Mouse (Mus musculus): ENCODE data around the gene Copz2. TPM values are rescaled to one million over a fixed set of nuclear protein-coding genes. Genes with fewer than 3 reads are reported as not detected.

Copz2 gene
- total and polyA plus RNA-seq, 2 experiments from 2014 or later: 7.1 to 14.8 TPM

GRCm38 (mm10) chr11:96875745-96876144 lies 26.1 kb downstream of the Copz2 start:
- ATAC-seq: peak; percentile 86
- no peaks in the 10 kb centered on the region for H3K27me3 ChIP-seq (ENCODE audit: insufficient read depth, low read length)
- no peak for TF ChIP-seq CTCF (IDR thresholded peaks at IDR 0.05; ENCODE audit: low read depth)
- H3K4me2 ChIP-seq (ENCODE audit: low read depth): peak overlapping the region; percentile 71
- H3K4me1 ChIP-seq (ENCODE audit: insufficient read depth): peaks cover 38% of the 10 kb centered on the region
- peak overlapping the region; percentile 46 for H3K9ac ChIP-seq
- peak overlapping the region; percentile 94 for H3K27ac ChIP-seq (ENCODE audit: low read depth, low read length)
- 1% methylated on average over 34 of the region's 35 CpGs for WGBS
- no peaks in the 10 kb centered on the region for H3K9me3 ChIP-seq (ENCODE audit: low read length)
- peak overlapping the region; percentile 35 for H3K4me3 ChIP-seq (ENCODE audit: low read depth, low read length)
- H3K36me3 ChIP-seq (ENCODE audit: insufficient read depth): no peaks in the 10 kb centered on the region
- DNase-seq: peak; percentile 93

GRCm38 (mm10) chr11:96876300-96877040 lies 26.8 kb downstream of the Copz2 start:
- 7% methylated on average over 13 of the region's 13 CpGs for WGBS

GRCm38 (mm10) chr11:96877071-96877470 lies 27.4 kb downstream of the Copz2 start:
- H3K4me1 ChIP-seq (ENCODE audit: insufficient read depth): peaks cover 38% of the 10 kb centered on the region
- no peak for TF ChIP-seq CTCF (IDR thresholded peaks at IDR 0.05; ENCODE audit: low read depth)
- H3K4me2 ChIP-seq (ENCODE audit: low read depth): no peak overlapping the region
- no peaks in the 10 kb centered on the region for H3K9me3 ChIP-seq (ENCODE audit: low read length)
- peak overlapping the region; percentile 39; the same call in 1 of the 2 replicates for H3K9ac ChIP-seq
- no peaks in the 10 kb centered on the region for H3K27me3 ChIP-seq (ENCODE audit: insufficient read depth, low read length)
- peak; percentile 39 for DNase-seq
- H3K4me3 ChIP-seq (ENCODE audit: low read depth, low read length): no peak overlapping the region
- no peaks in the 10 kb centered on the region for H3K36me3 ChIP-seq (ENCODE audit: insufficient read depth)
- WGBS: 38% methylated on average over 4 of the region's 4 CpGs
- H3K27ac ChIP-seq (ENCODE audit: low read depth, low read length): peak overlapping the region; percentile 94
- ATAC-seq: no peak

More at GRCm38 (mm10) chr11:96876300-96877040, 26.8 kb downstream of the Copz2 start:
- DNase-seq: peak; percentile 65
- peak; percentile 76 for ATAC-seq
- Histone ChIP-seq H3K9ac (peak overlapping the region; percentile 39), H3K27ac (ENCODE audit: low read depth, low read length) (peak overlapping the region; percentile 94), H3K9me3 (ENCODE audit: low read length) (no peaks in the 10 kb centered on the region), H3K36me3 (ENCODE audit: insufficient read depth) (no peaks in the 10 kb centered on the region), H3K4me3 (ENCODE audit: low read depth, low read length) (peak overlapping the region; percentile 35), H3K27me3 (ENCODE audit: insufficient read depth, low read length) (no peaks in the 10 kb centered on the region), H3K4me1 (ENCODE audit: insufficient read depth) (peaks cover 38% of the 10 kb centered on the region), H3K4me2 (ENCODE audit: low read depth) (peak overlapping the region; percentile 71)
- no peak for TF ChIP-seq CTCF (IDR thresholded peaks at IDR 0.05; ENCODE audit: low read depth)

GRCm38 (mm10) chr11:96878715-96879114 lies 29.0 kb downstream of the Copz2 start:
- Histone ChIP-seq H3K27ac (ENCODE audit: low read depth, low read length) (no peak overlapping the region), H3K27me3 (ENCODE audit: insufficient read depth, low read length) (no peaks in the 10 kb centered on the region), H3K36me3 (ENCODE audit: insufficient read depth) (no peaks in the 10 kb centered on the region), H3K9ac (no peak overlapping the region), H3K4me1 (ENCODE audit: insufficient read depth) (peaks cover 22% of the 10 kb centered on the region), H3K9me3 (ENCODE audit: low read length) (no peaks in the 10 kb centered on the region), H3K4me3 (ENCODE audit: low read depth, low read length) (no peak overlapping the region), H3K4me2 (ENCODE audit: low read depth) (no peak overlapping the region)
- no peak for TF ChIP-seq CTCF (IDR thresholded peaks at IDR 0.05; ENCODE audit: low read depth)
- 31% methylated on average over 3 of the region's 3 CpGs for WGBS
- no peak for DNase-seq
- ATAC-seq: no peak

GRCm38 (mm10) chr11:96879359-96879758 lies 29.7 kb downstream of the Copz2 start:
- 9% methylated on average over 7 of the region's 7 CpGs for WGBS
- DNase-seq: no peak
- Histone ChIP-seq H3K9me3 (ENCODE audit: low read length) (no peaks in the 10 kb centered on the region), H3K4me2 (ENCODE audit: low read depth) (no peak overlapping the region), H3K9ac (no peak overlapping the region), H3K36me3 (ENCODE audit: insufficient read depth) (no peaks in the 10 kb centered on the region), H3K27me3 (ENCODE audit: insufficient read depth, low read length) (no peaks in the 10 kb centered on the region), H3K4me3 (ENCODE audit: low read depth, low read length) (no peak overlapping the region), H3K4me1 (ENCODE audit: insufficient read depth) (peaks cover 20% of the 10 kb centered on the region), H3K27ac (ENCODE audit: low read depth, low read length) (no peak overlapping the region)
- ATAC-seq: no peak
- no peak for TF ChIP-seq CTCF (IDR thresholded peaks at IDR 0.05; ENCODE audit: low read depth)

GRCm38 (mm10) chr11:96880296-96880695 lies 30.6 kb downstream of the Copz2 start:
- Histone ChIP-seq H3K4me2 (ENCODE audit: low read depth) (no peak overlapping the region), H3K36me3 (ENCODE audit: insufficient read depth) (no peaks in the 10 kb centered on the region), H3K27me3 (ENCODE audit: insufficient read depth, low read length) (no peaks in the 10 kb centered on the region), H3K9ac (no peak overlapping the region), H3K27ac (ENCODE audit: low read depth, low read length) (no peak overlapping the region), H3K9me3 (ENCODE audit: low read length) (no peaks in the 10 kb centered on the region), H3K4me1 (ENCODE audit: insufficient read depth) (peaks cover 18% of the 10 kb centered on the region), H3K4me3 (ENCODE audit: low read depth, low read length) (no peak overlapping the region)
- TF ChIP-seq CTCF (IDR thresholded peaks at IDR 0.05; ENCODE audit: low read depth): no peak
- ATAC-seq (no peak), DNase-seq (no peak)
- WGBS: 88% methylated on average over 9 of the region's 9 CpGs

- Histone ChIP-seq H3K4me3 (ENCODE audit: low read depth, low read length) (no peak overlapping the region), H3K27me3 (ENCODE audit: insufficient read depth, low read length) (no peaks in the 10 kb centered on the region), H3K4me1 (ENCODE audit: insufficient read depth) (peaks cover 7% of the 10 kb centered on the region), H3K27ac (ENCODE audit: low read depth, low read length) (peak overlapping the region; percentile 60; the same call in 1 of the 2 replicates), H3K4me2 (ENCODE audit: low read depth) (no peak overlapping the region), H3K36me3 (ENCODE audit: insufficient read depth) (no peaks in the 10 kb centered on the region), H3K9ac (no peak overlapping the region), H3K9me3 (ENCODE audit: low read length) (no peaks in the 10 kb centered on the region)
- peak; percentile 53 for DNase-seq
- TF ChIP-seq CTCF (IDR thresholded peaks at IDR 0.05; ENCODE audit: low read depth): no peak
- peak; percentile 89 for ATAC-seq
- WGBS: 12% methylated on average over 5 of the region's 5 CpGs
These were observed 36.3 kb downstream of the Copz2 start for GRCm38 (mm10) chr11:96885901-96886340.
